Mouse (Mus musculus): ENCODE results near the gene Mmp11. TPM values are rescaled to one million over a fixed set of nuclear protein-coding genes. Genes with fewer than 3 reads are reported as not detected.

Mmp11 gene
- total and polyA plus RNA-seq, 3 experiments = 4.7 to 15.6 (median 5.4) TPM

DNA sequence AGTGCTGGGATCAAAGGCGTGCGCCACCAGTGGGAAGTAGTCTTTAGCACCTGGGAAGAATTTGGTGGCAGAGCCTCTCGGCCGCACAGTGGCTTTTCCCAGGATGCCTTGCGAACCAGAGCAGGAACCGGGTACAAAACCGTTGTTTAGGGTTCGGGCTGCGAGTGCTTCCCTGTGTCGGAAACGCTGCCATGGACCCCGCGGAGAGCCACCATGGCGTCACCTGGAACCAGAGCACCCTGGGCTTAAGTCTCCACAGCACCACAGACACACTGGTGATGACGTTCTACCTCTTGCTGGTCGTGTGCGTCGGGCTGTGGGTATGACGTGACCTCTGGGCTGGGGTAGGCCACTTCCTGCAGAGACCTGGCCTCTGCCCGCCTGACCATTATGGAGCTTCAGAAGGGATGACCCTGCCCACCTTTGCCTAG lies 18.1 kb upstream of the Mmp11 start, which contains the start of gene Gm5134:
Gene Gm5134 (plus strand): TSS at position 134 of the 431 bp plus-strand sequence.
- no peaks in the 10 kb centered on the region for H3K79me2 ChIP-seq (replicated peaks; ENCODE audit: control insufficient read depth, insufficient read depth, low read length)
- intact Hi-C loops (cut with DNase I) = loop anchor here (5.0 kb wide), 1 partner anchor 367 kb away; the partner anchor contains the start of gene Ggt5
- no peak for DNase-seq
- no peak within 1 kb of the TSS for H3K4me3 ChIP-seq
- TF ChIP-seq POLR2A (IDR thresholded peaks at IDR 0.05; ENCODE audit: insufficient read depth, low read depth, low read length) (no peak), CTCF (IDR thresholded peaks at IDR 0.05) (no peak), EP300 (IDR thresholded peaks at IDR 0.05; ENCODE audit: insufficient read depth, low read depth, low read length) (no peak)
- no peaks in the 10 kb centered on the region for H3K36me3 ChIP-seq (ENCODE audit: control insufficient read depth, insufficient read depth, low read length)
- WGBS = 21% methylated on average over 20 of the region's 20 CpGs
- no peak within 1 kb of the TSS for H3K27ac ChIP-seq
- H3K27me3 ChIP-seq (ENCODE audit: control insufficient read depth, insufficient read depth, low read length) = no peaks in the 10 kb centered on the region; the same call in 1 of the 2 replicates
- no peak within 1 kb of the TSS for H3K9ac ChIP-seq (ENCODE audit: low read depth, low read length)
- H3K4me1 ChIP-seq (ENCODE audit: control insufficient read depth, insufficient read depth, low read length) = no peaks in the 10 kb centered on the region; the same call in 1 of the 2 replicates

DNA sequence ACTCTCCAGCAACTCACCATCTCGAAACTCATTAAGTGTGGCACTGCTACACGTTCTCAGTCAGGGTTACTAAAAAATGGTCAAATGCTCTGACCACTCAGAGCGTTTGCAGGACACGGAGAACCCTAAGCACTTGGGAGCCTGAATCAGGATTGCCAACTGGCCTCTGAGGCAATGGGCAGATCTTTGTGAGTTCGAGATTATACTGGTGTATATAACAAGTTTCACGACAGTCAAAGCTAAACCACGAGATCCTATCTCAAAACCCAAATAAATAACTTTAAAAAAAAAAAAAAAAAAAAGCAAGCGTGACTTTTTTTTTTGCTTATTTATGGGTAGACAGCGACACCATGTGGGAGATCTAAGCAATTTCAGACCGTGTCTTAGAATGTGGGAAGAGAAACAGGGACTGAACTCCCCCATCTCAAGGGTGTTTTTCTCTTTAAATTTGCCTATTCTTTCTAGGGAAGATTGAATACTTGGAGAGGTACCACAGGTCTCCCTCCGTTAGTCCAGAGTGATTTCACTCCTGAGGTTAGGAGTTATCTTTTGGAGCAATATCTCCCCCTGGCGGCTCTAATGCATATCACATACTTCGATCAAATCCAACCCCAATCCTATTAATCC lies 15.2 kb upstream of the Mmp11 start:
- Histone ChIP-seq H3K4me3 (peak overlapping the region; percentile 41), H3K79me2 (replicated peaks; ENCODE audit: control insufficient read depth, insufficient read depth, low read length) (no peaks in the 10 kb centered on the region), H3K9ac (ENCODE audit: low read depth, low read length) (no peak overlapping the region), H3K27me3 (ENCODE audit: control insufficient read depth, insufficient read depth, low read length) (no peaks in the 10 kb centered on the region; the same call in 1 of the 2 replicates), H3K36me3 (ENCODE audit: control insufficient read depth, insufficient read depth, low read length) (no peaks in the 10 kb centered on the region), H3K4me1 (ENCODE audit: control insufficient read depth, insufficient read depth, low read length) (no peaks in the 10 kb centered on the region; the same call in 1 of the 2 replicates), H3K27ac (no peak overlapping the region)
- peak; percentile 29 to 33 for DNase-seq
- intact Hi-C loops (cut with DNase I) = loop anchor here (1.0 to 5.0 kb wide), 5 partner anchors 31 to 364 kb away; partner anchors contain the start of genes Ggt5 and Smarcb1
- TF ChIP-seq CTCF (IDR thresholded peaks at IDR 0.05) (peak; percentile 87), POLR2A (IDR thresholded peaks at IDR 0.05; ENCODE audit: insufficient read depth, low read depth, low read length) (no peak)
- WGBS = 2% methylated on average over 13 of the region's 13 CpGs

DNA sequence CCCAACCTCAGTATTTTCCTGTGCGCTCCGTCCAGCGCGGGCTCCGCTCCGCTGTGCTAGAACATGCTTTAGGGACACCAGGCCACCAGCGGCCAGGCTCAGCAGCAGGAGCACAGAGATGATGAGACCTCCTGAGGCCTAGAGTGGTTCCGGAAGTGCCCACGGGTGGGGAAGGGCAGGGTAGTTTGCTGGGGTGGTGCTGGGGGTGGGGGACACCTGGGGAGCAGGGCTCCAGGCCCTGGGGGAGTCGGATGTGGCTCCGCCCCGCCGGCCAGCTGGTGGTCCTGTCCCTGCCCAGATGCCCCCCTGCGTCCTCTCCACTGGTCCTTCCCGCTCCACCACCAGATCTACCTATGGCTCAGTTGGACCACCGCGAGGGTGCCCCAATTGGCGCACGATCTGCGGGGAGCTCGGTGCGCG lies 14.5 kb upstream of the Mmp11 start:
- TF ChIP-seq EP300 (IDR thresholded peaks at IDR 0.05; ENCODE audit: insufficient read depth, low read depth, low read length) (no peak), CTCF (IDR thresholded peaks at IDR 0.05) (no peak)
- 12% methylated on average over 23 of the region's 23 CpGs for WGBS
- DNase-seq = peak; percentile 31 to 40

DNA sequence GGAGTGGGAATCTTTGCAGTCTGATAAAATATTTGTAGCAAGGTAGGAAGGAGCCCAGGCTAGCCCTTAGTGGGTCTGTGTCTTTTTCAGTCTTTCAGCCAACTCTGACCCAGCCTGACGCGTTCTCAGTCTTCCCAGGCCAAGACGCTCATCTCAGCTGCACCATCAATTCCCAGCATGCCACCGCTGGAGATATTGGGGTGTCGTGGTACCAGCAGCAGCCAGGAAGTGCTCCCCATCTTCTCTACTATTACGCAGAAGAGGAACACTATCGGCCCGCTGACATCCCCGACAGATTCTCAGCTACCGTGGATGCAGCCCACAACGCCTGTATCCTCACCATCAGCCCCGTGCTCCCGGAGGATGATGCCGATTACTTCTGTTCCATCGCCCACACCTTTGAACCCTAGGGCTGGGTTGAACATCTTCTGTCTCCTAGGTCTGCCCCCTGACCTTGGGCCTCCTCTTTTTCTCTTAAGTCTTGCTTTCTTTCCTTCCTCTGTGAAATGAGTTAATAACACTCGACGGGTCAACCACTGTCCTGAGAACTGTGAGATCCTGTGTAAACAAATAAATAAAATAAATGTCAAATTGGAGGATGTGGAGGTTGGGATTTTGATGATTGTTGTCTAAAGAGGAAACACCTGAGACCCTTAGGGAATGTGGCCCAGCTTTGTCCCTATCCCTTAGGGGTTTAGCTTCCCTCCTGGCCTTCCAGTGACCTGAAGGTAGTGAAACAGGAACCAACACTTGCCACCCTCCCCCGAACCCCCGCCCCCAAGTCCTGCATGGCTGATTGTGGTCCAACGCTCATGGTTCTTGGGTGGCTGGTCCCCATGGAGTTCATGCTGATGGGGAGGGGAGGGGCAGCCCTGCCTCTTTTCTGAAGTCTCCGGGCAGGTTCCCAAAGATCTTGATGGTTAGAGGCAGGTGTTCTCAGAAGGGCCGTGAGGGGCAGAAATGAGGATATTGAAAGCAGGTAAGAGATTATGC lies 13.1 kb upstream of the Mmp11 start:
- H3K9ac ChIP-seq (ENCODE audit: low read depth, low read length) = no peak overlapping the region
- no peak overlapping the region for H3K4me3 ChIP-seq
- TF ChIP-seq POLR2A (IDR thresholded peaks at IDR 0.05; ENCODE audit: insufficient read depth, low read depth, low read length) (no peak), EP300 (IDR thresholded peaks at IDR 0.05; ENCODE audit: insufficient read depth, low read depth, low read length) (no peak), CTCF (IDR thresholded peaks at IDR 0.05) (no peak)
- H3K36me3 ChIP-seq (ENCODE audit: control insufficient read depth, insufficient read depth, low read length) = no peaks in the 10 kb centered on the region
- H3K4me1 ChIP-seq (ENCODE audit: control insufficient read depth, insufficient read depth, low read length) = peaks cover 2% of the 10 kb centered on the region
- peak in 1 of 2 experiments; percentile 13 for DNase-seq
- intact Hi-C loops (cut with DNase I) = loop anchor here (2.0 to 5.0 kb wide), 2 partner anchors 29 to 362 kb away; partner anchors contain the start of genes Ggt5 and Smarcb1
- no peaks in the 10 kb centered on the region for H3K79me2 ChIP-seq (replicated peaks; ENCODE audit: control insufficient read depth, insufficient read depth, low read length)
- H3K27ac ChIP-seq = no peak overlapping the region
- no peaks in the 10 kb centered on the region; the same call in 1 of the 2 replicates for H3K27me3 ChIP-seq (ENCODE audit: control insufficient read depth, insufficient read depth, low read length)
- 71% methylated on average over 22 of the region's 22 CpGs for WGBS

More for the DNA sequence above, 14.5 kb upstream of the Mmp11 start:
- peak overlapping the region; percentile 8; the same call in 1 of the 2 replicates for H3K4me3 ChIP-seq
- no peak overlapping the region for H3K27ac ChIP-seq
- H3K36me3 ChIP-seq (ENCODE audit: control insufficient read depth, insufficient read depth, low read length) = no peaks in the 10 kb centered on the region
- H3K4me1 ChIP-seq (ENCODE audit: control insufficient read depth, insufficient read depth, low read length) = no peaks in the 10 kb centered on the region; the same call in 1 of the 2 replicates
- no peaks in the 10 kb centered on the region; the same call in 1 of the 2 replicates for H3K27me3 ChIP-seq (ENCODE audit: control insufficient read depth, insufficient read depth, low read length)
- H3K79me2 ChIP-seq (replicated peaks; ENCODE audit: control insufficient read depth, insufficient read depth, low read length) = no peaks in the 10 kb centered on the region
- intact Hi-C loops (cut with DNase I) = loop anchor here (1.0 to 5.0 kb wide), 5 partner anchors 30 to 364 kb away; partner anchors contain the start of genes Ggt5 and Smarcb1
- H3K9ac ChIP-seq (ENCODE audit: low read depth, low read length) = peak overlapping the region; percentile 55

DNA sequence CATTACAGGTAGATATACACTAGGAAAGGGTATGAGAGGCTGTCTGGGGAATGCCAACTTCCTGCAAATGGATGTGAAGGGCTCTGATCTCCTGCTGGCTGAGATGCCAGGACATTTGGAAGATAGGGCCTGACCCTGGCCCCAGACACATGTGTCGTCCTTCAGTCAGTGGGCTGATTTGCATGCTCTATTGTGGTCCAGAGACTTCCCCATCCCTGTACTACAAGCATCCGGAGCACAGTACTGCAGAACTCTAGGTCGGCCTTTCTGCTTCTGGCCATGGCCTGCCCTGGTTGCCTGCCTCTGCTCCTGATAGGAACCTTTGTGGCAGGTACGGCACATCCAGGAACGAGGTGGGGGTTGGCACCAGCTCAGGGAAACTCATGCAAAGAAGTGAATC lies 11.8 kb upstream of the Mmp11 start:
- DNase-seq = peak in 1 of 2 experiments; percentile 8
- 81% methylated on average over 5 of the region's 5 CpGs for WGBS
- no peak overlapping the region for H3K27ac ChIP-seq
- no peaks in the 10 kb centered on the region for H3K79me2 ChIP-seq (replicated peaks; ENCODE audit: control insufficient read depth, insufficient read depth, low read length)
- intact Hi-C loops (cut with DNase I) = no loop called here
- no peak overlapping the region for H3K4me3 ChIP-seq
- TF ChIP-seq POLR2A (IDR thresholded peaks at IDR 0.05; ENCODE audit: insufficient read depth, low read depth, low read length) = no peak
- no peak for TF ChIP-seq CTCF (IDR thresholded peaks at IDR 0.05)
- TF ChIP-seq EP300 (IDR thresholded peaks at IDR 0.05; ENCODE audit: insufficient read depth, low read depth, low read length) = no peak
- no peaks in the 10 kb centered on the region for H3K36me3 ChIP-seq (ENCODE audit: control insufficient read depth, insufficient read depth, low read length)
- H3K4me1 ChIP-seq (ENCODE audit: control insufficient read depth, insufficient read depth, low read length) = peaks cover 2% of the 10 kb centered on the region
- H3K9ac ChIP-seq (ENCODE audit: low read depth, low read length) = no peak overlapping the region
- H3K27me3 ChIP-seq (ENCODE audit: control insufficient read depth, insufficient read depth, low read length) = no peaks in the 10 kb centered on the region

Measured in heart, adult 2 months (tissue).